Mouse (Mus musculus): ENCODE results near the gene Slc6a19.
A peak's percentile ranks its signal among the peaks of the same experiment; 100 is the strongest.

Slc6a19 gene

GRCm38 (mm10) chr13:73654976-73655375 is 49.7 kb downstream of the Slc6a19 start:
- no peak for DNase-seq

- peak; percentile 34 for DNase-seq
Measured at GRCm38 (mm10) chr13:73653266-73653665, 51.4 kb downstream of the Slc6a19 start.

- DNase-seq: peak; percentile 69
Measured at GRCm38 (mm10) chr13:73646397-73647087, 58.1 kb downstream of the Slc6a19 start.

GRCm38 (mm10) chr13:73641296-73641695 is 63.4 kb downstream of the Slc6a19 start:
- DNase-seq: no peak

- DNase-seq: no peak
Measured at GRCm38 (mm10) chr13:73637826-73638225, 66.8 kb downstream of the Slc6a19 start.

GRCm38 (mm10) chr13:73631837-73632236 is 72.8 kb downstream of the Slc6a19 start:
- no peak for DNase-seq

Data from kidney, adult 11 months (tissue).